Mouse (Mus musculus): Measurements from ENCODE around the gene Hist1h2ah. TPM values are rescaled to one million over a fixed set of nuclear protein-coding genes. Genes with fewer than 3 reads are reported as not detected.

The Hist1h2ah gene
- total RNA-seq, 2 experiments from 2014 or later, result 504 to 579 TPM

GRCm38 (mm10) chr13:22039364-22039763, 4.0 kb upstream of the Hist1h2ah start:
- no peak for DNase-seq

GRCm38 (mm10) chr13:22037415-22037814, 2.0 kb upstream of the Hist1h2ah start:
- no peak for DNase-seq

GRCm38 (mm10) chr13:22036986-22037385, 1.6 kb upstream of the Hist1h2ah start:
- no peak for DNase-seq

DNA sequence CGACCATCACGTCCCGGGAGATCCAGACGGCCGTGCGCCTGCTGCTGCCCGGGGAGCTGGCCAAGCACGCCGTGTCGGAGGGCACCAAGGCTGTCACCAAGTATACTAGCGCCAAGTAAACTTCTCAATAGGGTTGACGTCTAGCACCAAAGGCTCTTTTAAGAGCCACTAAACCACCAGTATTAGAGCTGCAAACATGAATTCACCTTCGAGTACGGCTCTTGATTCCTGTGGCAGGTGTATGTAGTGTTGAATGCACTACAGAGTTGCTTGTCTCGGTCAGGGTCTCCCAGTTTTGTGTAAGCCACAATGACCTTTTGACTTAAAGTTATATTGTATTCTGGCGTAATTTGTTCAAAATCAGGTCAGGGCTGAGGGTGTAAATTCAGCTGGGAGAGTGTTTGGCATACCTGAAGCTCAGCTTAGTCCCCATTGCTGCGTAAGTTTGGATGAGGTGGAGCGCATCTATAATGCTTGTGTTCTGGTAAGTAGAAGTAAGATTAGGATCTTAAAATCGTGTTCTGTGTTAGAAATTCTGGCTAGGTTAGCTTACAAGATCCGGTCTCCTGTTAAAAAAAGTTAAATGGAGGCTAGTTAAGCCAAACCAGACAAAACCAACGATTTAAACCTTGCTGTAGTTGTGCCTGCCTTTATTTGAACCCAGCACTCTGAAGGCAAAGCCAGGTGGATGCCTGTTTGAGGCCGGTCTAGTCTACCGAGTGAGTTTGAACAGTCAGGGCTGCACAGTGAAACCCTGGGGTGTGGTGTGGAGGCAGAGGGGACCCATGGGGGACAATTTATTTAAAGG, 985 bp upstream of the Hist1h2ah start:
- DNase-seq, result no peak

GRCm38 (mm10) chr13:22034443-22035266, 713 bp downstream of the Hist1h2ah start:
- DNase-seq, result no peak

GRCm38 (mm10) chr13:22033741-22034442, 1.5 kb downstream of the Hist1h2ah start:
- DNase-seq, result no peak

DNA sequence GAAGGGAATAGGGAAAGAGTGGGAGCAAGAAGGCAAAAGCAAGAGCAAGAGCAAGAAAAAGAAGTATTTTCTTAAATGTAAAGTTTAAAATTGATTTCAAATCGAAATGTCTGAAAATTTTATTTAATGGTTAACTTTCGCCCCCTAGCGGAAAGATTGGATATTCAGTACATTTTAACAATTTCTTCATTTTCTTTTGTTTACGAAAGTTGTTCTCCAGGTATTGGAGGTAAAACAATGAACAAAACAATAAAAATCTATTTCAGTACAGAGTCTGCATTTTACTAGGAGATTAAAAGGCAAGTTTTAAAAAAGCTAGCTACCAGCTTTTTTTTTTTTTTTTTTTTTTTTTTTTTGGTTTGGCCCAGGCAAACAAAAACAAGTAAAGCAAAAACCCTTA, 4.9 kb downstream of the Hist1h2ah start:
- DNase-seq, result no peak

DNA sequence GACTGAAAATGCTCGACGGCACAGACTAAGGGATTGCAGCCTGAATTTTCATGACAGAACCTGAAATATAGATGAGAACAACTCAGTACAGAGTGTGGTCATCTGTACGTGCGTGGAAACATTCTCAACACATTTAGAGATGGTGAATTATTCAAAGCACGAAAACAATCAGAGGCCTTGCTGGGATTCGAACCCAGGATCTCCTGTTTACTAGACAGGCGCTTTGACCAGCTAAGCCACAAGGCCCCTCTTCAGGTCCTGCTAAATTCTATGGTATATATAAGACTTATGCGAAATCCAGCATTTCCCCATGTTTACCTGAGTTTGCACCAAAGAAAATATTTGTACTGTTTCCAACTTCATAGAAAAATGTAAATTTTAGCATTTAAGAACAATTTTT, 5.4 kb downstream of the Hist1h2ah start:
- no peak for DNase-seq

GRCm38 (mm10) chr13:22028673-22029460, 6.5 kb downstream of the Hist1h2ah start:
- peak; percentile 98 for DNase-seq

GRCm38 (mm10) chr13:22026058-22027031, 9.0 kb downstream of the Hist1h2ah start:
- peak; percentile 91 for DNase-seq

DNA sequence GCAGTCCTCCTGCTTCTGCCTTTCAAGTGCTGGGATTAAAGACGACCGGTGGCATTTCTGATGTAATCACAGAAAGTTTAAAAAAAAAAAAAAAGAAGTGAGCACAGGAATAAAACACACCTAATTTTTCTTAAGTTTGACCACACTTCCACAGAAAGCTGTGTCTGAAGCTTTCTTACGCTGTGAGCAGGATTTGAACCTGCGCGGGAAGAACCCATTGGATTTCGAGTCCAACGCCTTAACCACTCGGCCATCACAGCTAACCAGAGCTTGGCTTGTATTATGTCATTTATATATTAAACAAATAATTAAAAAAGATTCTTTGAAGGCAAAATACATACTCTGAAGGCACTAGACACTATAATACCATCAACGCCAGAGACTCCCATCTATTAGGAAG, 13.1 kb downstream of the Hist1h2ah start:
- peak; percentile 87 for DNase-seq

DNA sequence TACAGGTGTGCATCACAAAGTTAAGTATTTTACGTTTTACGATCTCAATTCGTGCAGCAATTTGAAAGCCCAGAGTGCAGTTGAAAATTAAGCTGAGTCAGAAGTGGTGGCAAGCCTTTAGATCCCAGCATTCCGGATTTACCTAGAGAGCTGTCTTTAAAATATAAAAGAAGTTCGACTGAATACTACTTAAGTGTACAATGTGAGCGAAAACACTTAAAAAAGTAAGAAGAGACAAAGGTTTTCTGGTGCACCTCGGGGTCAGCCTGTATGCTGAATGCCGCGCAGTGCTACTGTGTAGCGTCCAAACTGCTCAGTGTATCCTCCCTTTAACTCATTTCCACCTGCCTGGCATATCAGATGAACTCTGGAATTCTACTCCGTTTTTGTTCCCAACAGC, 13.8 kb downstream of the Hist1h2ah start:
- DNase-seq, result no peak

GRCm38 (mm10) chr13:22020901-22021339, 14.4 kb downstream of the Hist1h2ah start:
- DNase-seq, result peak; percentile 81

- DNase-seq, result no peak
Measured at GRCm38 (mm10) chr13:22019934-22020835, 15.2 kb downstream of the Hist1h2ah start.

DNA sequence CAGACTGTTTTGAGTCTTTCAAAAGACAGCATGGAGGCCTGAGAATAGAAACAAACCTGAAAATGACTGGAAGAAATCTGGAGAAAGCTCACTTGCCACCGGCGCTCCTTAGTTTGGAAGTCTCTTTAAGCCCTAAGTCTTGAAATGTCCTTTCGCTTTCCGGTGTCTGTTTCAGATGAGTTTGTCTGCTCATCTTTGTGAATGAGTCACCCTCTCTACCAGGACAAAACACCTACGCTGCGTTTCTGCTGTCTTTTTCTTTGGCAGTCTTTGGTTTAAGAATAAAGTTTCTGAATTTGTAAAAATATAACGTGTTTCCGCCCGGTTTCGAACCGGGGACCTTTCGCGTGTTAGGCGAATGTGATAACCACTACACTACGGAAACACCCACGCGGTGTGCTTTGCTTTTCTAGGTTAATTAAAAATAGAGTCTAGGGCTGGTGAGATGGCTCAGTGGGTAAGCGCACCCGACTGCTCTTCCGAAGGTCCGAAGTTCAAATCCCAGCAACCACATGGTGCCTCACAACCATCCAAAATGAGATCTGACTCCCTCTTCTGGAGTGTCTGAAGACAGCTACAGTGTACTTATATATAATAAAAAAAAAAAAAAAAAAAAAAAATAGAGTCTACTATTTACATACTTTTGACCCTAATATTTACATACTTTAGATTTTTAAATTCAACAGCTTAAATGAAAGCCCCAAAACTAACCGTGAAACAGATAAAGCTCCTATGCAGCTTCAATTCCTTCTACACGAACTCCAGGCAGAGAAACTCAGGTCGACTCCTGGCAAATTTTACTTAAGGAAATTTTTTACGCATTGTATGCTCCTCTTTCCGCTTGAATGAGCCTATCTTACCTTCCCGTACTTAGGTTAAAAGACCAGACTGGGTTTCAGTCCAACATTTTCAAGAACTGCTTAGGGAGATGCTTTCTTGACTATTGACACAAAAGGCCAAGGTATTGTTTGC, 19.6 kb downstream of the Hist1h2ah start:
- peak; percentile 80 for DNase-seq

GRCm38 (mm10) chr13:22014411-22014845, 20.9 kb downstream of the Hist1h2ah start:
- no peak for DNase-seq

DNA sequence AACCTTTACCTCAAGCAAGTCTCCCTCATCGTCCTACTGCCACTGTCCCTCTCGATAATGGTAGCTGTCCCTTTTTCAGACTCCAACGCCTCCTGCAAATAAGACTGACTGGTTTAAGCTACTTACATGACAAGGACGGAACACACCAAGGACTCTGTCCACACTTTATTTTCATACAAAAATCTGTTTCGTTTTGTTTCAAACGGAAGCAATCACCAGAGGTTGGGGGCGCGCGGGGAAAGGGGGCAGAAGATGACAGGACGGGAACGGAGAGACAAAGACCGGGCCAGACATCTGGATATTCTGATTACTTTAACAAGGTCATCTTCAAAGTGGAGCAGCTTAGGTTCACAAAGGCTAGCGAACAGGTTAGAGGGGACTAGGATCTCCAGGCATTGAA, 21.7 kb downstream of the Hist1h2ah start:
- DNase-seq, result no peak

- DNase-seq, result no peak
Measured at GRCm38 (mm10) chr13:22009642-22010041, 25.7 kb downstream of the Hist1h2ah start, which contains the start of gene Prss16. TSS of gene Prss16 (minus strand) at chr13:22009742.
